ENCODE assay signal across 9 mouse cellular contexts in genomic region chr1:36473211-36473780, GRCm38 (mm10). TPM values are rescaled to one million over a fixed set of nuclear protein-coding genes. Genes with fewer than 3 reads are reported as not detected.
A peak's percentile ranks its signal among the peaks of the same experiment; 100 is the strongest.
DNase-seq lines count a peak whose midpoint lies in the region; ATAC-seq and TF ChIP-seq lines count a peak whose summit lies in the region.
"Had no signal": no experiment of that assay in that cellular context is flagged by ENCODE, and none has a peak within 500 bp of the region (broad histone marks: within the 10 kb centered on the region; RNA-seq: fewer than 3 reads in every experiment).

No protein-coding gene starts in this region.

- H3K9me3 ChIP-seq in lung, embryonic 15.5 days, result no peaks in the 10 kb centered on the region
- H3K9me3 ChIP-seq in limb, embryonic 10.5 days (replicated peaks), result no peaks in the 10 kb centered on the region
- H3K9me3 ChIP-seq in neural tube, embryonic 14.5 days (ENCODE audit: control insufficient read depth, low read length), result no peaks in the 10 kb centered on the region

- no peaks in the 10 kb centered on the region for H3K27me3 ChIP-seq in lung, embryonic 15.5 days
- peaks cover 8% of the 10 kb centered on the region; the same call in 1 of the 2 replicates for H3K27me3 ChIP-seq in limb, embryonic 10.5 days (ENCODE audit: low read depth, poor library complexity, severe bottlenecking)
- H3K27me3 ChIP-seq in neural tube, embryonic 14.5 days (ENCODE audit: control insufficient read depth, insufficient read depth, low read length), result no peaks in the 10 kb centered on the region

- peak overlapping the region; percentile 4; the same call in 1 of the 2 replicates for H3K4me3 ChIP-seq in lung, embryonic 15.5 days
- H3K4me3 ChIP-seq in embryonic fibroblast, embryonic 13.5 days (ENCODE audit: insufficient read depth, low read length), result peak overlapping the region; percentile 59
- H3K4me3 ChIP-seq in limb, embryonic 10.5 days, result peak overlapping the region; percentile 65; the same call in 1 of the 2 replicates
- H3K4me3 ChIP-seq in neural tube, embryonic 14.5 days (ENCODE audit: low read depth, low read length), result no peak overlapping the region; the same call in 1 of the 2 replicates

- no peak for DNase-seq in lung, postnatal 10 days
- DNase-seq in limb, embryonic 10.5 days (ENCODE audit: low spot score), result no peak
- no peak for DNase-seq in layer of hippocampus, postnatal 14 days (ENCODE audit: low spot score in 2 of 2)
- no peak for DNase-seq in adrenal gland, postnatal 25 days
- DNase-seq: adrenal gland, postnatal 10 days had no signal

- ATAC-seq in lung, embryonic 15.5 days (ENCODE audit: borderline replicate concordance, extremely low read depth, low FRiP score, low TSS enrichment), result no peak
- ATAC-seq in neural tube, embryonic 14.5 days (ENCODE audit: low read depth), result no peak
- ATAC-seq in activated CD4-positive, CD25-positive, alpha-beta regulatory T cell, adult 4 months, result no peak

- H3K36me3 ChIP-seq in lung, embryonic 15.5 days, result no peaks in the 10 kb centered on the region
- no peaks in the 10 kb centered on the region for H3K36me3 ChIP-seq in limb, embryonic 10.5 days
- no peaks in the 10 kb centered on the region for H3K36me3 ChIP-seq in neural tube, embryonic 14.5 days (ENCODE audit: control insufficient read depth, insufficient read depth, low read length)

- 63% methylated on average over 10 of the region's 10 CpGs for WGBS in lung, embryonic 15.5 days
- 86% methylated on average over 10 of the region's 10 CpGs for WGBS in limb, embryonic 10.5 days
- WGBS in neural tube, embryonic 14.5 days, result 84% methylated on average over 10 of the region's 10 CpGs

- 0 out of 2 replicates have a peak overlapping the region, but pooled peaks have one; percentile 2 for H3K9ac ChIP-seq in lung, embryonic 15.5 days
- H3K9ac ChIP-seq in neural tube, embryonic 14.5 days (replicated peaks; ENCODE audit: low read depth, low read length), result no peak overlapping the region

- H3K27ac ChIP-seq in lung, embryonic 15.5 days, result 0 out of 2 replicates have a peak overlapping the region, but pooled peaks have one; percentile 7
- H3K27ac ChIP-seq in embryonic fibroblast, embryonic 13.5 days (ENCODE audit: insufficient read depth, low read length), result no peak overlapping the region
- H3K27ac ChIP-seq in limb, embryonic 10.5 days, result no peak overlapping the region
- no peak overlapping the region for H3K27ac ChIP-seq in neural tube, embryonic 14.5 days (ENCODE audit: low read depth, low read length)

- no peak for TF ChIP-seq CTCF in embryonic fibroblast, embryonic 13.5 days (IDR thresholded peaks at IDR 0.05; ENCODE audit: borderline replicate concordance, insufficient read depth, low read length)

- TF ChIP-seq POLR2A in embryonic fibroblast, embryonic 13.5 days (IDR thresholded peaks at IDR 0.05; ENCODE audit: low read depth, low read length), result no peak

- peaks cover 65% of the 10 kb centered on the region for H3K4me1 ChIP-seq in lung, embryonic 15.5 days
- H3K4me1 ChIP-seq in embryonic fibroblast, embryonic 13.5 days (ENCODE audit: control insufficient read depth, insufficient read depth, low read length), result peaks cover 20% of the 10 kb centered on the region
- H3K4me1 ChIP-seq in limb, embryonic 10.5 days, result peaks cover 63% of the 10 kb centered on the region
- H3K4me1 ChIP-seq in neural tube, embryonic 14.5 days (ENCODE audit: control insufficient read depth, insufficient read depth, low read length), result peaks cover 42% of the 10 kb centered on the region

- peak overlapping the region; percentile 86 for H3K4me2 ChIP-seq in lung, embryonic 15.5 days
- peak overlapping the region; percentile 81 for H3K4me2 ChIP-seq in neural tube, embryonic 14.5 days (ENCODE audit: low read depth, low read length)

RNA-seq across cellular contexts. Expression of gene Cnnm4, which starts 1.9 kb away (rescaled TPM):
- 10.8 and 12.5 TPM in 2 replicates for polyA plus RNA-seq in lung, embryonic 15.5 days (2015; fragmentation: Nextera tagmentation; extraction: Ambion mirVana)
- 10.4 and 11.6 TPM in 2 replicates for polyA plus RNA-seq in embryonic fibroblast, embryonic 13.5 days (2011; ENCODE audit: insufficient read length, low read depth, missing spikeins)
- 12.7 and 17.5 TPM in 2 replicates for polyA plus RNA-seq in limb, embryonic 10.5 days (2016; fragmentation: Nextera tagmentation; extraction: Ambion mirVana)
- 8.8 and 9.8 TPM in 2 replicates for polyA plus RNA-seq in neural tube, embryonic 14.5 days (2014; fragmentation: Nextera tagmentation; extraction: Ambion mirVana)
- total RNA-seq in layer of hippocampus, postnatal 14 days (2021), result 10 to 100 TPM; 16.8 to 18.2 TPM
- total RNA-seq in adrenal gland, postnatal 25 days (2021), result 4.8 and 5.2 TPM in 2 replicates
- polyA plus RNA-seq in activated CD4-positive, CD25-positive, alpha-beta regulatory T cell, adult 4 months (2017; shearing (Covaris generic)), result 10 to 100 TPM in 1 of 2 experiments, 1 to 10 TPM in 1; 9.0 to 10.4 TPM

RNA-seq across cellular contexts. Expression of gene Lman2l, which starts 28.2 kb away (rescaled TPM):
- polyA plus RNA-seq in lung, embryonic 15.5 days (2015; fragmentation: Nextera tagmentation; extraction: Ambion mirVana), result 47.0 and 49.5 TPM in 2 replicates
- polyA plus RNA-seq in embryonic fibroblast, embryonic 13.5 days (2011; ENCODE audit: insufficient read length, low read depth, missing spikeins), result 22.7 and 25.9 TPM in 2 replicates
- polyA plus RNA-seq in limb, embryonic 10.5 days (2016; fragmentation: Nextera tagmentation; extraction: Ambion mirVana), result 53.7 and 59.8 TPM in 2 replicates
- 46.2 and 49.3 TPM in 2 replicates for polyA plus RNA-seq in neural tube, embryonic 14.5 days (2014; fragmentation: Nextera tagmentation; extraction: Ambion mirVana)
- 10 to 100 TPM; 51.3 to 57.7 TPM for total RNA-seq in layer of hippocampus, postnatal 14 days (2021)
- 49.1 and 54.0 TPM in 2 replicates for total RNA-seq in adrenal gland, postnatal 25 days (2021)
- 10 to 100 TPM in 1 of 2 experiments, 1 to 10 TPM in 1; 9.1 to 13.3 TPM for polyA plus RNA-seq in activated CD4-positive, CD25-positive, alpha-beta regulatory T cell, adult 4 months (2017; shearing (Covaris generic))

RNA-seq across cellular contexts. Expression of gene Cnnm3, which starts 38.4 kb away (rescaled TPM):
- 3.2 TPM in 2 replicates for polyA plus RNA-seq in lung, embryonic 15.5 days (2015; fragmentation: Nextera tagmentation; extraction: Ambion mirVana)
- 4.0 and 6.2 TPM in 2 replicates for polyA plus RNA-seq in embryonic fibroblast, embryonic 13.5 days (2011; ENCODE audit: insufficient read length, low read depth, missing spikeins)
- 3.6 and 4.5 TPM in 2 replicates for polyA plus RNA-seq in limb, embryonic 10.5 days (2016; fragmentation: Nextera tagmentation; extraction: Ambion mirVana)
- polyA plus RNA-seq in neural tube, embryonic 14.5 days (2014; fragmentation: Nextera tagmentation; extraction: Ambion mirVana), result 5.4 and 9.4 TPM in 2 replicates
- total RNA-seq in layer of hippocampus, postnatal 14 days (2021), result 10 to 100 TPM; 36.1 to 39.5 TPM
- total RNA-seq in adrenal gland, postnatal 25 days (2021), result 36.7 and 53.2 TPM in 2 replicates
- polyA plus RNA-seq in activated CD4-positive, CD25-positive, alpha-beta regulatory T cell, adult 4 months (2017; shearing (Covaris generic)), result 1 to 10 TPM; 4.0 to 5.5 TPM
